Mouse (Mus musculus): ENCODE data around the gene Rgs6.

The Rgs6 gene

DNA sequence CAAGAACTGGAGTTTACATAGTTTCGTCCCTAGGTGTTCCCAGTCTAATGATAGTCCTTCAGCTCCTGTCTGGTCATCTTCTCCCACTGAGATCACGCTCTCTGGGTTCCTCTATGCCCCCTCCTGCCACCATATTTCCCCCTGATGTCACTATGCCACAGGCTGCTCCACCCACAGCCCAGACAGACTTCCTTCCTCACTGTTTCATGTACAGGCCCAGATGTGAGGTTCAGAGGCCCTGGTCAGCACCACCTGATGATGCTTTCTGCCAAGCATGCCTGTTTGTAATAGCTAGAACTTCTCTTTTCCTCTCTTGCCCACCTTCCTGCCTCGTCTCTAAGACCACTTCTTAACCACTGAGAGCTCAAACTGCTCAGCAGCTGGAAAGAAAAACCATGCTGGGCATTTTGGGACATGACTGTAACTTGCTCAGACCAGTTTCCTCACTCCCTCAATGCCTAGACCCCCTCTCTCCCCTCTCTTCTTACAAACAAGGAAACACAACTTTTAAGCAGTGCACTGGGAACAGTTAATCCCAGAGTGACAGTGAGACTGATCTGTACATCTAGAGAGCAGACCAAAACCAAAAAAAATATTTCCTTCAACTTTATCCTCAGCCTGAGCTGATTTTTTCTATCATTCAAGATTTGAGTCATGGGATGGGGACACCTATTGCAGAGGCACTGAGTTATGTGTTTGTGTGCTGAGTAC is 446.9 kb downstream of the Rgs6 start:
- DNase-seq (ENCODE audit: low spot score) = no peak

DNA sequence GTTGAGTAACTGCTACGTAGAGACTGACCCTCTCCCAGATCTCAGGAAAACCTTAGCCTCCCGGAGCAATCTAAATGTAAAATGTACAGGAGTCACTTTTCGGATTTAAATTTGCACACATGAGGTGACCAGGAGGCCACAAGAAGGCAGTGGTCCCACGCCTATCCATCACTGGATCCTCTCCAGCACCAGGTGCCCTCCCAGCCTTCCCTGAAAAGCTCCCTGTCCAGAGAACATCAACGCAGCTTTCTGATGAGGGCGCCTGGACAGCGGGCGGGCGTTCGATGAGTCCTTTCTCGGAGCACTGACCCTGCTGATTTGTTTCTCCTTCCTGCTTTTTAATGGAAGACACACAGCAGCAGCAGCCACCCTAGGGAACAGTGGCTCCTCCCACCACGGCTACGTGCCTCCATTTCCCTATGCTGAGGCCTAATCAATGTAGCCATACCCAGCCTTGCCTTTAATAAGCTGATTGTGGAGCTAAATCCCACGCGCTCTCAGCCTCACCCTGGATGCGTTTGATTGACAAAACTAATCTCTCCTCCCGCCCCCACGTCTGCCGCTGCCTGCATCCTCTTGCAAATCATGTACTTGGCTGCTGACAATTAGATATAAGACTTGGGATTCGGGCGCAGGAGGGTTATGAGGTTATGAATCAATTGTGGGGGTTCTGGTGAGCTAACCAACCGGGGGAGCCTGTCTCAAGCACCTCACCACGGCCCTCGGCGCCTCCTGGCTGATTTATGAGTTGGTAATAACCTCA is 449.9 kb downstream of the Rgs6 start:
- DNase-seq (ENCODE audit: low spot score) = no peak

DNA sequence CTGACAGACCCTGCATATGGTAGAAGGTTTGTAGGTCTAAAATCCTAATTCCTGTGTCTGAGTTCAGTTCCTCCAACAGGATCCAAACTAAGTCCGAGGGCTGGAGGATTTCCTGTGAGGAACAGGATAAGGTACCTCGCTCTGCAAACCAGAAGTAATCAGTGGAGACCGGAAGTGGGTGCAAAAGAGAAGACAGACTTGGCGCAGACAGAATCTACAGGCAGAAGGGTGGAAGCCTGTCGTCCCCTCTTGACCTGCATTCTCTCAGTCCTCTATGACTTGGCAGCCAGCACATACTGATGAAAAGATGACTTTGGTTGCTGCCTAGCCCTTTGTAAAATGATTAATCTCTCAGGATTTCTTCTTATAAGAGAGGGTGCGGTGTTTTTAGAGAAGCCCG is 450.7 kb downstream of the Rgs6 start:
- no peak for DNase-seq (ENCODE audit: low spot score)

DNA sequence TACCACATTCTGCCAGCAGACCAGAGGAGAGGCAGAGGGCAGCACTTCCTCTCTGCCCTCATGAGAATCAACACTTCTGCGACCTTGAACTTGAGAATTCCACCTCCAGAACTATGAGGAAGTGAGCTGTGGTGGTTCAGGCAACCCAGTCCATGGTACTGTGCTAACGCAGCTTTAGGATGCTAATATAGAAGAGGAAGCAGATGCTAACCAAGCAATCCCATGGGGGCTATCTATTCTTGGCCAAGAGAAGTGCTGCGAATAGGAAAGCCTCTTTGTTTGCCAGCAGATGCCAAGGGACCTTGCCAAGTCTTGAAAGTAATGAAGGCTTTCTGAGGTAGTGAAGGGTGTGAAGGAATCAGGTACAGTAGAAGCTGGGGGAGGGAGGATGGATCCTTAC is 451.8 kb downstream of the Rgs6 start:
- no peak for DNase-seq (ENCODE audit: low spot score)

DNA sequence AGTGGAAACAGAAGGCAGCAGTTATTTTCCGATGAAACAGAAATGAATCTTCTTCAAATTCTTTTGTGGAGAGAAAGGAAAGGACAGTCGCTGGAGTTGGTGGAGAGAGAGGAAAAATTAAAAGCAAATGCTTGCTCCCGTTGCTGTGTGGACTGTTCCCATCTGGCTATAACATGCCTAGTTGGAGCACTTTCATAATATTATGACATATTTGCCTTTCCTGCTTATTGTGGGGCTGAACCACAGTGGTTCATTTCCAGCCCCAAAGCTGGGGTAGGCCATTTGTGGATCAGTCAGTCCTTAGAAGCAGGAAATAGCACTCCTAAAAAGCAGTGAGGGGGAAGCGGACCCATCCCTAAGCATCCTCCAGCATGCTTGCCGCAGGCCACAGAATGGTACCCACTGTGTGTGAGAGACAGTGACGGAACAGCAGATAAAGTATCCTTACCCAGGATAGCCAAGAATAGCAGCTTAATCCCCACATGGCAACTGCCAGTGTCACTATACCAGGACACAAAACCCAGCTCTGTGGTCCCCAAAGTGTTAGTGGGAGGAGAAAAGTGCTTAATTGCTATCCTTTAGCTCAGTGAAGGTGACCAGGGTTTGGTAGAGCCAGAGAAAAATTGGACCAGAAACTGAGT is 456.0 kb downstream of the Rgs6 start:
- DNase-seq (ENCODE audit: low spot score) = no peak

DNA sequence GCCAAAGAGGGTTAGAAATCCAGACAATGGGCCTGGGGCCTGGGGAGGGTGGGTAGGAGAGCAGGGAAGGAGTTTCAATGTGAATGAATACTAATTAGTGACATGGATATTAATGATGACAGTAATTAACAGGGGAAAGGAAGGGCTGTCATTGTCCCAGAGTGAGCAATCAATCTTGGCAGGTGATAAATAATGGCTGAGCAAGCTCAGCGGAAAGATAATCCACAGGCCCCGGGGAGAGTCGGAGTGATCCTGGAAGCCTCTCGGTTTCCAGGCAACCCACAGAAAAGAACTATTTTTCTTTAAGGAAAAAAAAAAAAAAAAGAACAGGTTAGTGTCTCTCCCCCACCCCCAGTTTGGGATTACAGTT is 456.5 kb downstream of the Rgs6 start:
- no peak for DNase-seq (ENCODE audit: low spot score)

DNA sequence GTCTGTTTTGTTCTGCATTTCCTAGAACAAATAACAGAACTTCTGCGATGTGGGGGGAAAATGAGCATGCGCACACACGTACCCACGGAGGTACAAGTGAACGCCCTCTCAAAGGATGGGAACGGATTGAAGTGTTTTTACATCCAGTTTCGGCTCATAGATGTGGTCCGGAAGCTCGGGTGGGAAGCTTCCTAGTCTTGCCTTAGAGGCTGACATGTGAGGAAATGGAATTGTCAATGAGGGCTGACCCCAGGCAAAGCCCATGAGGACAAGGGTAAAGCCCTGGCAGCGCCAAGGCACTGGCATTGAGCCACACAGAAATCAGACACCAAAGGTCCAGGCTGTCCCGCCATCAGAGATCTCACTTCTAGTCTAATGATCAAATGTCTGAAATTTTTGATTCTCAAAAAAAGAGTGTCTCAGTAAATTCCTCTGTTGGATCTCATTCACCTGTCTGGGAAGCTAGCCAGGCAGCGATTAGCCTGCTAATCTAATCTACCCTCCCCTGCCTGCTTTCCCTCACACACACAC is 457.0 kb downstream of the Rgs6 start:
- no peak for DNase-seq (ENCODE audit: low spot score)

DNA sequence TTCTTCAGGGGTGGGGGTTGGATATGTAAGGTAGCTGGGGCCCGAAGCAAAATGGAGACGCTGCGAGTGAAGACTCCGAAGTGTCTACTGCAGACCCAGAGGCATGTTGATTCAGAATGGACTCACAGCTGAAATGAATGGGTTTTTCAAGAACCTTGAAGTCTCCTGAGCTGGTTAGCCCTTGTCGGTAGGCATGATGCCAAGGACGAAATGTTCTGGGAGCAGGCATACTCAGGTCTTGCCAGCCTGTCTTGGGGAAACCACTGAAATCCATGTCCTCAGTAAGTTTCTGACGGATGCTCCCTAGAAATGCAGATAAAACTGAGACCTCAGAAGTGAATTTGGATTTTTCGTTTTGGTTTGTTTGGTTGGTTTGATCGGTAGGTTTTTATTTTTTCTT is 458.6 kb downstream of the Rgs6 start:
- DNase-seq (ENCODE audit: low spot score) = no peak

DNA sequence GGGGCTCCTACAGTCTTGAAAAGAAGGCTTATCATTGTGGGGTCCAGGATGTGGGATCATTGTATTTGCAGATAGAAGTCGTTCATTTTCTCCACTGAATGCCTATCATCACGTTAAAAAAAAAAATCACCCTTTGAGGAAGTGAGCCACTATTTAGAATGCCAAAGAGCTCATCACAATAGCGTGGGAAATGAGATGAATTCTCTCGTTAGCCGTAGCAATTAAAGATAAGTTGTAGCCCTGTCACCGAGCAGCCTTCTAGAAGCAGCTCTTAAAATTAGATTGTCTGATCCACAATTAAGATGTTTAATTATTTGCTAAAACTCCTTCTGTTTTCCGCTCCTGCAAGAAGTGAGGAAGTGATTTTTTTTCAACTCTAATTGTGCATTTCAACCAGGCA is 459.6 kb downstream of the Rgs6 start:
- DNase-seq (ENCODE audit: low spot score) = no peak

DNA sequence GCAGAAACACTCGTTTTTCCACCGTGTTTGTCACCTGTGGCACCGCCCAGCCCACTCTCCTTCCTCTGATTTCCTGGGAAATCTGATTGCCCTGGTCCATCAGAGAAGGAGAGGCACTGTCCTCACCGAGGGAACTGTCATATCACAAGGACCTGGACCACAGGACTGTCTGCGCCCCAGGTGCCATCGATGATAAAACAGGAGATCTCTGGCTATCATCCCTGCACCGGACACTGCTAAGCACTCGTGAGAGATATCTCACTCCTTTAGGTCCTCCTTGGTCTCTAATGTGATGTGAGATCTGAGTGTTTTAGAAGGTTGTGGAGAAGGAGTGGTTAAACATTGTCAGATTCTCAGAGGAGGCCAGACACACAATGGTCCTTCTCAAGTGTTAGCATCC is 462.4 kb downstream of the Rgs6 start:
- DNase-seq (ENCODE audit: low spot score) = no peak

DNA sequence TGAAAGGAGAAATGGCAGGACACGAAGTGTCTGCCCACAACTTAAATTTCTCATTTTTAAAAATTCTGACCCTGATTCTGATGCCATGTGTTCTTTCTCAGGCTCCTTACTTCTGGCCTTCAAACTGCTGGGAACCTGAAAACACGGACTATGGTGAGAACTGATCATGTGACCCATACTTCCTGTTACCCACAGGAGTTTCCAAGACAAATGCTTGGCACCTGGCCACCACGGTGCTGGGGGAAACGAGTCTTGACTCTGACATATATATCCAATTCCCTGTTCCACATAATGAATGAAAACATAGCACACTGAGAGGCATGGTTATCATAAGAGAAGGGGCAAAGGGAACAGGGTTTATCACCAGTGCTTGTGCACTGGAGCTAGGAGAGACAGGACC is 464.3 kb downstream of the Rgs6 start:
- no peak for DNase-seq (ENCODE audit: low spot score)

DNA sequence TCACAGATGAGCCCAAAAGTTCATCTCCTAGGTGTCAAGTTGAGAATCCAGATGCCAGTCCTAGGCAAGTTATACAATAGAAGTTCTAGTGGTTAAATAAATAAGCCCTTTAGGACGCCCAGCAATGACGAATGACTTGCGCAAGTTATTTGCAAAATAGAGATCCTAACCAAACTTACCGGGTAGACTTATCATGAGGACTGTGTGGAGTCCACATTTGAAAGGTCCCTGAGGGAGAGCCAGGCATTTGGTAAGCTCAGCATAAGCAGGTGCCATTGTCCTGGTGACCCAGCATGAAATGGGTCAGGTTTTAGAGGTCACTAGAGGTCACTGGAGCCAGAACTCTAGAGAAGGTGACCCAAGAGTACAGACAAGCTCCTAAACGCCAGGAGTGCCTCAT is 467.6 kb downstream of the Rgs6 start:
- DNase-seq (ENCODE audit: low spot score) = no peak

DNA sequence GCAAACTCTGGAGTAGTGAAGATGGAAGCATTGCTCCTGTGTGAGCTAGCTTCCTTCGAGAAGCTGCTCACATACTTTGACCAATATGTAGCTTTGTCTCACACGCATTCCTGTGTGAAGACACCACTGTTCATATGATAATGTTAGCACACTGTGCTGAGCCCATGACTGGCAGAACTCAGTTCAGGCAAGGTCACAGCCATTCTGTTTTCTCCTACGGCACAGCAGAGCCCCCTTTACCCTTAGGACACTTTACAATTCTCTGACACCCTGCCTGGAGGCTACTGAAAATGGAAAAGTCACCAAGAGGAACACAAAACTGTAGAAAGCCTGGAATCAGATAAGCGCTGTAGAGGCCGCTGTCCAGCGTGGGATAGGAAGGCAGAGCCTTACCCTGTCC is 478.3 kb downstream of the Rgs6 start:
- DNase-seq (ENCODE audit: low spot score) = no peak

DNA sequence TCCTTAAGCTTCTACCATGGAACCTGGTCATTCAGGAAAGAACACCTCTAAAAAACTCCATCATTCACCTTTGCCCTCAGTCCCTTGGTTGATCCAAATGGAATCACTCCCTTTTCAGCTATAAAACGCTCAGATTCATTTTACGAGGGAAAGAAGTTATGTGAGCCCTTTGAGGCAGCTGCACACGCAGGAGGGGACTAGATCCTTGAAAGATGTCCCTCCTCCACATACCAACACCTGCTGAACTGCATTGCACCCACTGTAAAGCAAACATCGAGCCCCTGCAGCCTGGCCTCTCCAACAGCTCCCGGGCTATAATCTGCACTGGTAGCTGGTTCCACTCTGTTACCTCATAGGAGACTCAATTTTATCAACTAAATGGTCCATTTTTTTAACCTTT is 482.8 kb downstream of the Rgs6 start:
- no peak for DNase-seq (ENCODE audit: low spot score)

DNA sequence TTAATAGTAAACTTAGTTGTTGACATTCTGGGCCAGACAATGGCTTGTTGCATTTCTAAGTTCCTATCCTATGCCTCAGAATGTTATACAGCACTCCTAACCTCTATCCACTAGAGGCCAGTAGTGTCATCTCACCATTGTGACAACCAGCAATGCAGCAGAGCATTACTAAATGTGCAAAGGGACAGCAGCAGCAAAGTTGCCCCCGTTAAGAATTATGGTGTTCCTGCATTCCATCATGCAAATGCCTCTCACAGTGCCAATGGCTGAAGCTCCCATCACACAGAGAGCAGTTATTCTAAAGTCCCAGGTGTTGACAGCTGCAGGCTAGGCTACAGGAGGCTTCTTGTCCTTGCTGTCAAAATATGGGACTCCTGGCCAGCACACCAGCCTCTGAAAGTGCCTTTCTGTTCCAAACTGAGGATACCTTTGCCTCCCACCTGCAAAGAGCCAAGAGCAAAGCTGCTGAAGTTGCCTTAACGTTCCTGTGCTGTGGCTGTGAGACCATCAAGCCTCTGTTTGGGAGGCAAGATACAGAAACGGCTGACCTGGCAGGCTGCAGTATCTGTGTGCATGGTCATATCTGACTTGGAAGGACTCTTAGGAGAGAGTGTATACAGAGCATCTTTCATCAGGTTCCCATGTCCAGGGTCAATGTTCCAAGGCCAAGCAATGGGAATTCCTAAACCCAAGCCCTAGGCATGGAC is 484.2 kb downstream of the Rgs6 start:
- DNase-seq (ENCODE audit: low spot score) = no peak

DNA sequence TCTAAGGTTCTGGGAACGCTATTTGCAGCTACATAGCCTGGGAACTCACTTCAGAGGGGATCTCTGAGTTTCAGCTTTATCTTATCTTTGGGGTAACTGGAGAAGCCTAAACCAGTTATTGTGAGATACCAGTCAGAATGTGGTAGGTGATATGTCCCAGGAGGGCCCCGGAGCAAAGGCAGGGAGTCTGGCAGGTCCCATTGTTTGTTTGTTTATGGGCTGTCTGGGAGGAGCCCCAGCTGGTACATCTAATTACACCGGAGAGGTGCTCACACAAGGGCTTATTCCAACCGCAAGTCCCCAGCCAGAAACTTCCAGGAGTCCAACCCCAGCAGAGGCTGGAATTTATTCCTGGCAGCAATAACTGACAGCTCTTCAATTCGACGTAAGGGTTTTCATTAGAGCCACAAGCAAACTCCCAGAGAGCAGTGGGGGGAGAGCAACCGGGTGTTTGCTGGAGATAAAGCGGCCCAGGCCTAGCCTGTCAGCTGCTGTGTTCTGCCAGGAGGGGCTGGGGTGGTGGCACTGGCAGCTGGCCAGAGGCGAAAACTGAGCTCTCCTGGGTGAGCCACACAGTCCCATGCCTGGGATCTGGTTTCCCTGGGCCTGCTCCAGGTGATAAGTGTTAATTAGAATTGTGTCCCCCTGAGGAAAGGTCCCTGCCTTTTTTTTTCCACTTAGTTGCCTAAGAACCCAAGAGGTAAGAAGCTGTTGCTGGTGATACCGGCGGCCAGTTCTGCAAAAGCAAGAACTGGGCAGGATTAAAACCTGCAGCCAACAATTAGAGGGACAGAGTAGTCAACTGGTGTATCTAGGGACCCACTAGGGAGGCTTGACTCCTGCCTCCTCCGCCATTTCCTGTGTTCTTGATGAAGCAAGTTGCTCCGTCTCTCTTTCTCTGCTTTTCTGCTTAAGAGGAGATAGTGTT is 485.1 kb downstream of the Rgs6 start:
- no peak for DNase-seq (ENCODE audit: low spot score)

DNA sequence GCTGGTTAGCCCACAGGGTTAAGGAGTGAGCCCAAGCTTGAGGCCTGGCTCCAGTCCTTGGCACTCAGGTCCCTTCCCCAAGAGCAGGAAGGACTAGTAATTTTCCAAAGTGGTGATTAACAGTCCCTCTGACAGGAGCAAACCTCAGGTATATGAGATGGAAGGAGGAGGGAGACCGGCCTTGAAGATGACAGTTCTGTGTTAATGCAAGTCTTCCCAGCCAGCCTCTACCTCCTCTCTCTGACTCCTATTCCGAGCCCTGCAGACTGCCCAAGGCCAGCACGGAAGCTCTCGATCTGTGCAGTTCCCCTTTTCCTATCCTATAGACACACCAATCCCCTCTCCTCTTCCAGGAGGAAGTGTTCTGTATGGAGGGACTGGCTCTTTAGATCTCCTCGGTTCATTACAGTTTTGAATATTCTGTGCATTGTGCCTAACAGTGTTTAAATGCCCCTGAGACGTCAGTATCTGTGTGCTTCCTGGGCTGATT is 485.8 kb downstream of the Rgs6 start:
- DNase-seq (ENCODE audit: low spot score) = no peak

DNA sequence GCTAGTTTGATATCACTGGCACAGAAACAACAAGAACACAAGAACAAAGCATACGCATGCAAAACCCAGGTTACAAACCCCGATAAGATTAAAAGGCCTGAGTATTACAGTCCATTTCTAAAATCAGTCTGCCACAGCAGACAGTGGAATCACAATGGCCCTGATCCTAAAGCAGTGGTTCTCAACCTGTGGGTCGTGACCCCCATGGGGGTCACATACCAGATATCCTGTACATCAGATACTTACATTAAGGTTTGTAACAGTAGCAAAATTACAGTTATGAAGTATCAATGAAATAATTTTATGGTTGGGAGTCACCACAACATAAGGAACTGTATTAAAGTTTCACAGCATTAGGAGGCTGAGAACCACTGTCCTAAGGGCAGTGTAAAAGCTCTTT is 488.1 kb downstream of the Rgs6 start:
- no peak for DNase-seq (ENCODE audit: low spot score)

DNA sequence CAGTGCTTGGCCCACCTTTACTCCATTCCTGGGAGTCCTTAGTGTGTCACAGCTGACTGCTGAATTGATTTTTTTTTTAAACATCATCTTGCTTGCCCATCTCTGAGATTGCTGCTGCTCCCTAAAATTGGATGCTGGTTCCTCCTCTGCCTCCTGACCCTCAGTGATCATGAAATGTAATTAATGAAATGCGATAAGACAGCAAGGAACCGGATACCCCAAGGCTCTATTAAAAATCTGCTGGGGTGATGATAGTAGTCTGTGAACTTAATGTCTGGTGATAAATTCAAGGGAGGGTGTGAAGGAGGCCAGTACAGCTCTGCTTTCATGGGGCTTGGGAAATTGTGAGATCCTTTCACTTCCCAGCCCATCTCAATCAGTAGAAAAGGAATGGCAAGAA is 489.4 kb downstream of the Rgs6 start:
- no peak for DNase-seq (ENCODE audit: low spot score)

DNA sequence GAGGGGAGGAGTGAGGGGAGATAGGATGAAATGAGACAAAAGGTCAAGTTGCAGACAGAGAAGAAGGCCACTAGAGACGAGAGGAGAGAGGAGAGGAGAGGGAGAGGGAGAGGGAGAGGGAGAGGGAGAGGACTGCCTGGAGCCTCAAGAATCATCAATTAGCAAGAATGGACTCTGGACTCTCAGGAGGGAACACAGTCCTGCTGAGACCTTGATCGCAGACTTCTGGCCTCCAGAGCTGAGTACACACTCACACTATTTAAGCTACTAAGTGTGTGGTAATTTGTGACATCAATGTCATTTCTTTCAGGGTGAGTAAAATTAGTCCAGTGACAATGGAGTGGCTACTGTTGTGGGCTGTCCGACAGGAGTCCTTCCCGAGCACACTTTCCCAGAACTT is 495.3 kb downstream of the Rgs6 start:
- no peak for DNase-seq (ENCODE audit: low spot score)

DNA sequence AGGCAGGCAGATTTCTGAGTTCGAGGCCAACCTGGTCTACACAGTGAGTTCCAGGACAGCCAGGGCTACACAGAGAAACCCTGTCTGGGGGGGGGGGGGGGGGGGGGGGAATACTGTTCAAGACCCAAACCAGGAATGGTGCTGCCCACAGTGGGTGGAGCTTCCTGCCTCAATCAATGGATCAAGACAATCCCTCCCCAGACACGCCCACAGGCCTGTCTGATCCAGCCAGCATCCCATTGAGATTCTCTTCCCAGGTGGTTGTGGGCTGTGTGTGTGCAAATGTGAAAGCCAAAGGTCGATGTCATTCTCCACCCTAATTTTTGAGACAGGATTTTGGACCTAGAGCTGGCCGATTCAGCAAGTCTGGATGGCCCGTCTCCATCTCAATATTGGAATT is 496.5 kb downstream of the Rgs6 start:
- no peak for DNase-seq (ENCODE audit: low spot score)

Measured in urinary bladder, postnatal 25 days (tissue).